Mouse (Mus musculus): ENCODE data around the gene Rap2a.

Rap2a gene

GRCm38 (mm10) chr14:120500021-120500560 is 21.8 kb downstream of the Rap2a start:
- DNase-seq = peak; percentile 24 to 39

GRCm38 (mm10) chr14:120500791-120501190 is 22.5 kb downstream of the Rap2a start:
- DNase-seq = no peak

GRCm38 (mm10) chr14:120503641-120504040 is 25.4 kb downstream of the Rap2a start:
- DNase-seq = no peak

GRCm38 (mm10) chr14:120504423-120504822 is 26.2 kb downstream of the Rap2a start:
- no peak for DNase-seq

GRCm38 (mm10) chr14:120504928-120505461 is 26.8 kb downstream of the Rap2a start:
- DNase-seq = no peak

- no peak for DNase-seq
Measured at GRCm38 (mm10) chr14:120505918-120506317, 27.7 kb downstream of the Rap2a start.

GRCm38 (mm10) chr14:120507516-120507915 is 29.3 kb downstream of the Rap2a start:
- no peak for DNase-seq

GRCm38 (mm10) chr14:120508566-120509365 is 30.5 kb downstream of the Rap2a start:
- DNase-seq = no peak

DNA sequence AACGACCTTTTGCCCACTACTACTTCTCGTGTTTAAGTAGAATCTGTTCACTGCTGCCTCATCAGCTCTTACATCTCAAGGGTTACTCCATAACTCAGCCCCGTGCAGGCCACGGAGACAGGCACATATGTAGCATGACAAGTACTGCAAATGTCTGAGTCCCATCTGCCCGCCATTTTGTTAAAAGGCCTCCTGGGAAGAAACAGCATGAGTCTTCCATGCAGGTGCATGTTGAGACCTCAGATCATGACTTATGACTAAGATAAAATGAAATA is 31.1 kb downstream of the Rap2a start:
- DNase-seq = no peak

- DNase-seq = no peak
Measured at GRCm38 (mm10) chr14:120511821-120512220, 33.6 kb downstream of the Rap2a start.

DNA sequence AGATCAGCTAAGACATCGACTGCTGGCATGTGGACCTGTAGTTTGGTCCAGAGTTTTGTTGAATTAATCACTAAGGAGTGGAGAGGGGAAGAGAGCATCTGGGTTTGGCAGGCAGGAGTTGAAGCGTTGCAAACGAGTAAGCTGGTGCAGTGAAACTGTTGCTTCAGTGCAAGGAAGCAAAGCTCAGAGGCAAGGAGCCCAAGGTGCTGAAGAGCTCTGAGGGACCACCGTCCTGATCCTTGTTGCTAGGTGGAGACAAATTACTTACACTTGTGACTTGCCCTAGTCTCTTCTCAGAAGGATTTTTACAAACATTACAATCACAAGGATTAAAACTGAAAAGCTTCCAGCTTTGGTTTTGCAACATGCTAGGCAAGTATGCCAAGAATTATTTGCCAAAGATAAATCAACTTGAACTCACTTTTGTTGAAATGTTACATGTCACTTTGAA is 36.6 kb downstream of the Rap2a start:
- no peak for DNase-seq

GRCm38 (mm10) chr14:120515376-120515775 is 37.1 kb downstream of the Rap2a start:
- DNase-seq = peak in 1 of 2 experiments; percentile 28

- no peak for DNase-seq
Measured at GRCm38 (mm10) chr14:120518706-120519105, 40.5 kb downstream of the Rap2a start.

DNA sequence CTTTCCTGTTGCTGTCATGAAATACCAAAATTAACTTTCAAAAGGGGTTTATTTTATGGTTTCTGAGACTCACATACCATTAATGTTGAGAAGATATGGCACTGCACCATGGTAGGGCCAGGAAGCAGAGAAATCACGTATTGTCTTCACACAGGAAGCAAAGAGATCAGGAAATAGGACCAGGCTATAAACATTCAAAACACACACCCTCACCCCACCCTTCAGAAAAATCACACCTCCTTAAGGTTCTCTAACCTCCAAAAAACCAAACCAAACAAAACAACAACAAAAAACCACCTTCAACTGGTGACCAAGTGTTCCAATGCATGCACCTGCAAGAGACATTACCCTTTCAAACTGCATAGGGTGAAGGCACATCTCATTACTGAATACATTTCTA is 41.7 kb downstream of the Rap2a start:
- DNase-seq = no peak

GRCm38 (mm10) chr14:120520843-120521242 is 42.6 kb downstream of the Rap2a start:
- no peak for DNase-seq

DNA sequence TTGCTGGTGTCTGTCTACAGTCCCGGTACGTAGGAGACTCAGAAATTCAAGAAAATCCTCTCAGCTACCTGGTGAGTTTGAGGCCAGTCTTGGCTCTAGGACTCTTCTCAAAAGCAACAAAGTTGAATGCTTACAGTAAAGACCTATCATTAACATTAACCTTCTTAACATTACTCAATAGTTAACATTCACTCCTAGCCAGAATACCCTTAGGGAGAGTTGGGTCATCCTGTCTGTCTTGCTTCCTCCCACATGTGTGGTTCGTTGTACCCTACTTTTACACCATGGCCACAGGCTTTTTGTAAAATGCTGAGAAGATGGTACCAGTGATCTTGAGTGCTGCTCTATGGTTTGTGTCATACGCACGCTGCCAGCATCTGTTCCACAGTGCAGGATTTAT is 45.1 kb downstream of the Rap2a start:
- DNase-seq = no peak

GRCm38 (mm10) chr14:120525644-120526043 is 47.4 kb downstream of the Rap2a start:
- no peak for DNase-seq

DNA sequence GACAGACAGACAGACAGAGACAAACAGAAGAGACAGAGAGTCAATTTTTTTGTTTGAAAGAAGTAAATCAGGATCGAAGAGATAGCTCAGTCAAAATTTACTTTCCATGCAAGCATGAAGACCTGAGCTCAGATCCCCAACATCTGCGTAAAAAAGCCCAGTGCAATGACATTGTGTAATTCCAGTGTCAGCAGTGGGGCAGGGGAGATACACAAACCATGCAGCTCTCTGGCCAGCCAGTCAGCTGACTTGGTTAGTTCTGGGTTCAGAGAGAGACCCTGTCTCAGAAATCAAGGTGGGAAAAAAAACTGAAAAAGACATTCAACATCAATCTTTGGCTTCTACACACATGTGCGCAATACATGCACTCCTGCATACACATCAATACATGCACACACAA is 55.1 kb downstream of the Rap2a start:
- DNase-seq = no peak

GRCm38 (mm10) chr14:120534841-120535271 is 56.6 kb downstream of the Rap2a start:
- no peak for DNase-seq

DNA sequence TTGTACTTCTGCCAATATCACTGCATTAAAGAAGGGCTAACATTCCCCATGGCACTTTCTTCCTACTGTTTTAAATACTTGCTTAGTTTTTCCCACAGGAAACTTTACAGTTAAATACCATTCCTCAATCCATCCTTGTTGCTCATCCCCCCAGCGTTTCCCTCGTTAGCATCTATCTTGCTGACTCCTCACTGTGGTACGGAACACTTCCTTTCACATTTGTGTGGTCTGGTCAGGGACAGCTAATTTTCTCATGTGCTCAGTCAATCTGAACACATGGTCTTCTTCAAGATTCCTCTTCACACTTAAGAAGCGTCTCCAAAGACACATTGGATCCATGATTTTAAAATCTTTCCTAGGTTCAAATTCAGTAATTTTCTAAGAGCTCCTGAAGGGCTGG is 57.2 kb downstream of the Rap2a start:
- no peak for DNase-seq

DNA sequence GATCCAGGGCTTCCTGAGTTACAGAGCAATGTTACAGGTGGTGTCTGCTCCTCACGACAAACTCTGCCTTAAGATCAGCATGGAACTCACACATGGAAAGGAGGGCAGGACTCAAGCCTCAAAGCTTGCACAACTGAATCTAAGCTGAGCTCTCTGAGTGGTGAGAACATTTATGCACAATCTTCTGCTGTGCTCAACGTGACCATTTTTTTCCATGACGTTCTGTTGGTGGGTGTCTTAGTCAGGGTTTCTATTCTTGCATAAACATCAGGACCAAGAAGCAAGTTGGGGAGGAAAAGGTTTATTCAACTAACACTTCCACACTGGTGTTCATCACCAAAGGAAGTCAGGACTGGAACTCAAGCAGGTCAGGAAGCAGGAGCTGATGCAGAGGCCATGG is 57.7 kb downstream of the Rap2a start:
- no peak for DNase-seq

DNA sequence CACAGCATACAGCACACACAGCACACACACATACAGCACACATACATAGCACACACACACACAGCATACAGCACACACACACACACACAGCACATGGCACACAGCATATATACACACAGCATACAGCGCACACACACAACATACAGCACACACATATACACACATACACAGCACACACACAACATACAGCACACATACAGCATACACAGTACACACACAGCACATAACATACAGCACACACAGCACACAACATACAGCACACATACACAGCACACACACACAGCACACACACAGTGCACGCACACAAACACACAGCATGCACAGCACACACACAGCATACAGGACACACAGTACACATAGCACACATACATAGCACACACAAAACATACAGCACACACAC is 60.9 kb downstream of the Rap2a start:
- no peak for DNase-seq

- no peak for DNase-seq
Measured at GRCm38 (mm10) chr14:120539626-120540025, 61.4 kb downstream of the Rap2a start.

- no peak for DNase-seq
Measured at GRCm38 (mm10) chr14:120542445-120542844, 64.2 kb downstream of the Rap2a start.

DNA sequence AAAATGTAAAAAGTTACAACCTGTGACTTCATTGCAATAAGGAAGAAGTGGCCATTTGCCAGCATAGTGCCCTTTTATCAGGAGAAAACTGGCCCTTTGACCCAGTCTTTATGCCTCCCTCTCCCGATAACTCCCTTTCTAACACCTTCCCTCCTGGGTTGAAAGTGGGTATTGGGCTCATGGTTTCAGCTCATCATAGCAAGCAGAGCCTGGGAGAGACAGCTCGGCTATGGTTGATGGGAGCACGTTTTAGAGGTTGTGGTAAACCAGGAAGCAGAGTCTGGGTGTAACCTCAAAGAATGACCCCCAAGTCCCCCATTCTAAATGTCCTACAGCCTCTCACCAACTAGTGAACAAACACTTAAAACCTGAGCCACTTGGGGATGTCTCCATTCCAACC is 64.7 kb downstream of the Rap2a start:
- no peak for DNase-seq
